Mouse (Mus musculus): ENCODE data around the gene Drd1. TPM values are rescaled to one million over a fixed set of nuclear protein-coding genes. Genes with fewer than 3 reads are reported as not detected.

The Drd1 gene
- 0.09 and 0.25 TPM in 2 replicates for polyA plus RNA-seq (2016; fragmentation: Nextera tagmentation; extraction: Ambion mirVana)

- Histone ChIP-seq H3K4me3 (peak within 1 kb of the TSS; percentile 71), H3K36me3 (no peaks in the 10 kb centered on the region), H3K4me1 (peaks cover 13% of the 10 kb centered on the region), H3K9me3 (no peaks in the 10 kb centered on the region), H3K27me3 (ENCODE audit: insufficient read depth, poor library complexity, severe bottlenecking) (peaks cover 47% of the 10 kb centered on the region), H3K27ac (peak within 1 kb of the TSS; percentile 42; the same call in 1 of the 2 replicates)
- 0% methylated on average over 31 of the region's 31 CpGs for WGBS
- peak; percentile 84 for DNase-seq (ENCODE audit: low spot score)
These were observed at the start of gene Drd1 for GRCm38 (mm10) chr13:54055448-54055861. Gene Drd1, minus strand, starts transcription at chr13:54055705.

DNA sequence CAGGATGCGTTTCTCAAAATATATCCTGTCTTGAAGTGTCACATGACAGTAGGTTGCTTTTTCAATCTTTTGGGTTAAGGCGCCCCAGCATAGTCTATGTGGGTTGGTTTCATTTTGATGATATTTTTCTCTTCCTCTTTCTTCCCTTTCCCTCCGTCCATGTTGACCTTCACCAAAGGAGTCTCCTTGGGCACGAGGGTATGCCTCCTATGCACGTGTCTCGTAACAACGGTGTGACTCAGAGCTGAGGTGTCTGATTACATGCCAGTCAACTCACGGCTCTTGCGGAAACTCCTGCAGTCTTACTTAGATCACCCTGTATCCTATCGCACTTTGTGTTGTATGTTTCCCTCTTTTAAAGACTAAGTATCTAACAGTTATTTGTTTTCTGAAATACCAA is 48.4 kb upstream of the Drd1 start:
- Histone ChIP-seq H3K27me3 (ENCODE audit: insufficient read depth, poor library complexity, severe bottlenecking) (no peaks in the 10 kb centered on the region), H3K4me3 (no peak overlapping the region), H3K27ac (no peak overlapping the region), H3K9me3 (no peaks in the 10 kb centered on the region), H3K36me3 (peaks cover 62% of the 10 kb centered on the region), H3K4me1 (peaks cover 8% of the 10 kb centered on the region; the same call in 1 of the 2 replicates)
- WGBS = 59% methylated on average over 10 of the region's 10 CpGs
- no peak for DNase-seq (ENCODE audit: low spot score)

DNA sequence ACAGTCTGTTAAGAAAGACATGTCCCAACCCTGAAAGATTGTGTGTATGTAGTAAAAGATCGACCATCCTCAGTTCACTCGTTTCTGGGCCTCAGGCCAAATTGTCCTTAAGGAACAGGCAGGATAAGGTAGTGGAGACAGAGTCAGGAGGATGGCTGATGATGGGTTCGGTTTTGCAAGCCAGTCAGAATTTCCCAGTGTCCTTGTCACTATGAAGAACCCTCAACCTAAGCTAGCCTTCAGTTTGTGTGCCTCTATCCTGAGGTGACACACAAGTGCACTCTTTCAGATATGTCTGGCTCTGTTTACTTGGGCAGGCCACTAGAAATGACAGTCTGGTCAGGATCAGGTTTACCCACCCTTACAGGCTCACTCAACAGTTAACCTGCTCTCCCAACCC is 47.8 kb upstream of the Drd1 start:
- H3K9me3 ChIP-seq = no peaks in the 10 kb centered on the region
- H3K4me1 ChIP-seq = peaks cover 8% of the 10 kb centered on the region; the same call in 1 of the 2 replicates
- H3K27me3 ChIP-seq (ENCODE audit: insufficient read depth, poor library complexity, severe bottlenecking) = no peaks in the 10 kb centered on the region
- DNase-seq (ENCODE audit: low spot score) = peak; percentile 51
- H3K36me3 ChIP-seq = peaks cover 63% of the 10 kb centered on the region
- no peak overlapping the region for H3K4me3 ChIP-seq
- WGBS = 87% methylated on average over 3 of the region's 3 CpGs
- no peak overlapping the region for H3K27ac ChIP-seq

DNA sequence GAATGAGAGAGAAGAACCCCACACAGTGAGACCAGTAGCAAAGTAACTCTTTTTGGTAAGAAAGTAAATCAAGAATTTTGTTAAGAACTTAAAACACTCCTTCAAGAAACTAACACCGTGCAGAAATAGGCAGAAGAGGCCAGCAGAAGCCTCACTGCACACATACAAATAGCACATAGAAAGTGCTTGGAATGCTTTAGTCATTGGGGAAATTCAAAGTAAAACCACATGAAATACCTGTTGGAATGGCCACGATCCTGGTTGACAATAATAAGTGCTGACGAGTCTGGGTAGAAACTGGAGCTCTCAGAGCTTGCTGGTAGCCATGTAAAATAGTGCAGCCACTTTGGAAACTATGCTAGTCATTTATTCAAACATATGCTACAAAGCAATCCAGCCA is 46.6 kb upstream of the Drd1 start:
- H3K4me3 ChIP-seq = no peak overlapping the region
- no peak for DNase-seq (ENCODE audit: low spot score)
- H3K9me3 ChIP-seq = no peaks in the 10 kb centered on the region
- peaks cover 8% of the 10 kb centered on the region; the same call in 1 of the 2 replicates for H3K4me1 ChIP-seq
- H3K27ac ChIP-seq = no peak overlapping the region
- H3K36me3 ChIP-seq = peaks cover 64% of the 10 kb centered on the region
- WGBS = 90% methylated on average over 3 of the region's 3 CpGs
- H3K27me3 ChIP-seq (ENCODE audit: insufficient read depth, poor library complexity, severe bottlenecking) = no peaks in the 10 kb centered on the region

- peaks cover 64% of the 10 kb centered on the region for H3K36me3 ChIP-seq
These were observed 45.7 kb upstream of the Drd1 start for GRCm38 (mm10) chr13:54101031-54101820.

GRCm38 (mm10) chr13:54097797-54098196 is 42.3 kb upstream of the Drd1 start:
- Histone ChIP-seq H3K27me3 (ENCODE audit: insufficient read depth, poor library complexity, severe bottlenecking) (no peaks in the 10 kb centered on the region), H3K36me3 (peaks cover 74% of the 10 kb centered on the region), H3K4me1 (peaks cover 15% of the 10 kb centered on the region; the same call in 1 of the 2 replicates), H3K9me3 (no peaks in the 10 kb centered on the region), H3K4me3 (no peak overlapping the region), H3K27ac (no peak overlapping the region)
- WGBS = 90% methylated on average over 6 of the region's 6 CpGs
- no peak for DNase-seq (ENCODE audit: low spot score)

More at GRCm38 (mm10) chr13:54101031-54101820, 45.7 kb upstream of the Drd1 start:
- no peak overlapping the region for H3K27ac ChIP-seq
- DNase-seq (ENCODE audit: low spot score) = peak; percentile 48
- H3K4me1 ChIP-seq = peaks cover 8% of the 10 kb centered on the region; the same call in 1 of the 2 replicates
- no peaks in the 10 kb centered on the region for H3K9me3 ChIP-seq
- H3K4me3 ChIP-seq = no peak overlapping the region
- H3K27me3 ChIP-seq (ENCODE audit: insufficient read depth, poor library complexity, severe bottlenecking) = no peaks in the 10 kb centered on the region
- WGBS = 64% methylated on average over 15 of the region's 15 CpGs

DNA sequence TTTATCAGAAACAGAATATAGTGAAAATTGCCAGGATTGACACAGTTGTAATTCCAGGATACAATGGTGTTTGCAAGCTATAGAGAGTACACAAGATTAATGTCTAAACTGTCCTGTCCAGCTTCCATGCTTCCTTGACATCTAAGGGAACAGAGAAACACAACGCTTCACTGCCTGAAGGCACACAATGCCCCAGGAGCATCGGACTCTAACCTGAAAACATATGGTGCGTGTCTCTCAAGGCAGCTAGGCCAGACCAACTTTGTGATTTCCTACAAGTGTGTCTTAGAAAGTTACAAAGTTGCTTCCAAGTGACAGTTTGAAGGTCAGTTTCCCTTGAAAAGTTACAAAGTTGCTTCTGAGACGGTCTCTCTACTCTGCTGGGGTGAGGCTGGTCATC is 41.7 kb upstream of the Drd1 start:
- peak; percentile 39 for DNase-seq (ENCODE audit: low spot score)
- Histone ChIP-seq H3K27me3 (ENCODE audit: insufficient read depth, poor library complexity, severe bottlenecking) (no peaks in the 10 kb centered on the region), H3K9me3 (no peaks in the 10 kb centered on the region), H3K4me3 (no peak overlapping the region), H3K36me3 (peaks cover 79% of the 10 kb centered on the region), H3K27ac (no peak overlapping the region), H3K4me1 (peaks cover 15% of the 10 kb centered on the region; the same call in 1 of the 2 replicates)
- 94% methylated on average over 4 of the region's 4 CpGs for WGBS

DNA sequence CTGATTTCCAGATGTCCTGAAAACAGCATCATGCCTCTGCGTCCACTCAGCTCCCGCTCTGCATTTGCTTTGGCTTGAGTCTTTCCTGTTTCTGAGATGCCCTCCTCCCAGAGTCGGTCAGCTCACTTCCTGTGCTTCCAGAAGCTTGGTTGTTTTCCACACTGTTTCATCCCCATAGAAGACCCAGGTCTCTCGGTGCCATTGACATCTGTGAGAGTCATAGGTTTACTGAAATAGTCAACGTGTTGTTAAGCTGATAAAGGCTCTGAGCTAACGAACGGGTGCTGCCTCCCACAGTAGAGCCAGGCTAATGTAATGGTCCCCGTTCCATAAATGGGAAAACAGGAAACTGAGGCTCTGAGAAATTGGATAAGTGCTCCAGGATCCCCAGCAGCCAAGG is 40.2 kb upstream of the Drd1 start:
- peak; percentile 48 for DNase-seq (ENCODE audit: low spot score)
- Histone ChIP-seq H3K27ac (no peak overlapping the region), H3K9me3 (no peaks in the 10 kb centered on the region), H3K4me1 (peaks cover 10% of the 10 kb centered on the region; the same call in 1 of the 2 replicates), H3K36me3 (peaks cover 87% of the 10 kb centered on the region), H3K4me3 (no peak overlapping the region), H3K27me3 (ENCODE audit: insufficient read depth, poor library complexity, severe bottlenecking) (no peaks in the 10 kb centered on the region)
- WGBS = 72% methylated on average over 8 of the region's 8 CpGs

GRCm38 (mm10) chr13:54094963-54095362 is 39.5 kb upstream of the Drd1 start:
- H3K36me3 ChIP-seq = peaks cover 86% of the 10 kb centered on the region

DNA sequence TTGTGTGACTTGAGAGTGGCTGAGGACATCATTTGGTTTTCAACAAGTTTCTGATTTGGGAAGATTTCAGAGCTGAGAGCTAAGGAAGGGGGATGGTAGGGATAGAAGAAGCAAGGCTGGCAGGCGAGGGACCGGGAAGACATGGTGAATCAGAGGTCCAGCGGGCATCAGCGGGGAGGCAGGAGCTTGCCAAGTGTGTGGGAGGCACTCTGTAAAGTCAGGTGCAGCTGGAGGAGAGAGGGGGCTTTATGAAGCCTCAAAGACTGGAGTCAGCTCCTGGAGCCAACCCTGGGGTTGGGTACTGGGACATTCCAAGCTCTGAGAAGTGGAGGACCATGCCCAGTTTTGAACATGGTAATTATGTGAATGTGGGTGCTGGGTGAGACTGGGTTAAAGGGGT is 38.8 kb upstream of the Drd1 start:
- no peak for DNase-seq (ENCODE audit: low spot score)
- H3K27me3 ChIP-seq (ENCODE audit: insufficient read depth, poor library complexity, severe bottlenecking) = no peaks in the 10 kb centered on the region
- H3K4me3 ChIP-seq = no peak overlapping the region
- H3K4me1 ChIP-seq = peaks cover 8% of the 10 kb centered on the region; the same call in 1 of the 2 replicates
- no peak overlapping the region for H3K27ac ChIP-seq
- no peaks in the 10 kb centered on the region for H3K9me3 ChIP-seq
- 84% methylated on average over 4 of the region's 4 CpGs for WGBS
- peaks cover 93% of the 10 kb centered on the region for H3K36me3 ChIP-seq

More at GRCm38 (mm10) chr13:54094963-54095362, 39.5 kb upstream of the Drd1 start:
- Histone ChIP-seq H3K27ac (no peak overlapping the region), H3K4me3 (no peak overlapping the region), H3K4me1 (peaks cover 8% of the 10 kb centered on the region; the same call in 1 of the 2 replicates), H3K9me3 (no peaks in the 10 kb centered on the region), H3K27me3 (ENCODE audit: insufficient read depth, poor library complexity, severe bottlenecking) (no peaks in the 10 kb centered on the region)
- WGBS = 73% methylated on average over 6 of the region's 6 CpGs
- no peak for DNase-seq (ENCODE audit: low spot score)

DNA sequence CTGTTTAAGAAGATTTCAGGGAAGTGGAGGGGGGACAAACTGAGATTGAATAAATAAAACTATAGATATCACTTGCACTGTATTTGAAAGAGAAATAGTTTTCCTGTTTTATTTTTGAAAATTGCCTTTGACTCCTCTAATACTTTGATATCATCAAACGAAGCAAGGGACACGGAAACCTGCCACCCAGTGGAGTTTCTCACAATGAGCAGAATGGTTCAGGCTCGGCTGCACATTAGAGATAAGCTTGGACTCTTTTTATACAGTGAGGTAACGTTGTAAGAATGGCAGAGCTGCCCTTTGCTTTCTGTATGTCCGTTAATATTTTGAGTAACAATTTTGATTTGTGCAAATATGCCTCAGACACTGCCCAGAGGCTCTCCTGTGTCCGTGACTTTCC is 36.2 kb upstream of the Drd1 start:
- 75% methylated on average over 6 of the region's 6 CpGs for WGBS
- no peaks in the 10 kb centered on the region for H3K27me3 ChIP-seq (ENCODE audit: insufficient read depth, poor library complexity, severe bottlenecking)
- peaks cover 97% of the 10 kb centered on the region for H3K36me3 ChIP-seq
- no peaks in the 10 kb centered on the region for H3K9me3 ChIP-seq
- DNase-seq (ENCODE audit: low spot score) = no peak
- H3K27ac ChIP-seq = no peak overlapping the region
- no peak overlapping the region for H3K4me3 ChIP-seq
- H3K4me1 ChIP-seq = peaks cover 8% of the 10 kb centered on the region; the same call in 1 of the 2 replicates

DNA sequence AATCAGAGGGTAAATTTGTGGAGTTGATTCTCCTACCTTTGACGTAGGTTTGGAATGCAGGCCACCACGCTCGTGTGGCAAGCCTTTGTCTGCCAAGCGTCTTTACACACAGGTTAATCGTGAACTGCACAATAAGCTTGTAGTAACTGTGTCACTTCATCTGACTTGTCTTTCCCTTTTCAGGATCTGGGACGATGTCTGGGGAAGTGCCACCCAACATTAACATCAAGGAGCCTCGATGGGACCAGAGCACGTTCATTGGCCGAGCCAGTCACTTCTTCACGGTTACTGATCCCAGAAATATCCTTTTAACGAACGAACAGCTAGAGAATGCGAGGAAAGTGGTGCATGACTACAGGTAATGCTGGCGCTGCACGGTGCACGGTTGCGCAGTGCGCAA is 29.8 kb upstream of the Drd1 start:
- Histone ChIP-seq H3K9me3 (no peaks in the 10 kb centered on the region), H3K27ac (no peak overlapping the region), H3K4me1 (peaks cover 18% of the 10 kb centered on the region), H3K4me3 (no peak overlapping the region), H3K36me3 (peaks cover 51% of the 10 kb centered on the region), H3K27me3 (ENCODE audit: insufficient read depth, poor library complexity, severe bottlenecking) (no peaks in the 10 kb centered on the region)
- WGBS = 94% methylated on average over 18 of the region's 18 CpGs
- no peak for DNase-seq (ENCODE audit: low spot score)

GRCm38 (mm10) chr13:54084826-54085225 is 29.3 kb upstream of the Drd1 start:
- Histone ChIP-seq H3K27me3 (ENCODE audit: insufficient read depth, poor library complexity, severe bottlenecking) (no peaks in the 10 kb centered on the region), H3K27ac (no peak overlapping the region), H3K4me1 (peaks cover 22% of the 10 kb centered on the region), H3K4me3 (no peak overlapping the region), H3K36me3 (peaks cover 48% of the 10 kb centered on the region), H3K9me3 (no peaks in the 10 kb centered on the region)
- no peak for DNase-seq (ENCODE audit: low spot score)
- 92% methylated on average over 5 of the region's 5 CpGs for WGBS

All from heart, embryonic 10.5 days (tissue).